Mouse (Mus musculus) ES-E14 (cell line): ENCODE data around the gene Lama4. TPM values are rescaled to one million over a fixed set of nuclear protein-coding genes. Genes with fewer than 3 reads are reported as not detected.

Experiments
- DNase-seq: peaks from one replicate; pipeline ENCODE4 v3.0.0-alpha.2; 2013; ENCODE audit warnings: low read depth, low spot score
- H3K27ac ChIP-seq: 2 replicates; pipeline ENCODE4 v1.5.1; 2012; ENCODE audit warnings: low read depth, mild to moderate bottlenecking, low read length, moderate library complexity, mixed read lengths; ENCODE audit not compliant: poor library complexity, insufficient read depth, severe bottlenecking
- H3K36me3 ChIP-seq: 2 replicates; pipeline ENCODE4 v1.6.1; 2012; ENCODE audit warnings: mild to moderate bottlenecking, low read length, moderate library complexity, mixed read lengths; ENCODE audit not compliant: control insufficient read depth, poor library complexity, insufficient read depth, severe bottlenecking
- H3K4me1 ChIP-seq, 2 experiments: fragments of 150-350 bp in 1 of 2; sonication (generic) in 1 of 2; 2 replicates each; pipeline ENCODE4 v1.6.1; 2012; ENCODE audit warnings: low read length in 2 of 2, mild to moderate bottlenecking in 1 of 2, mixed read lengths in 1 of 2; ENCODE audit not compliant: control insufficient read depth in 2 of 2, insufficient read depth in 2 of 2, poor library complexity in 1 of 2
- H3K4me3 ChIP-seq, 2 experiments: fragments of 150-350 bp in 1 of 2; sonication (generic) in 1 of 2; 2 replicates each; pipeline ENCODE4 v1.5.1; 2012; ENCODE audit warnings: low read length in 2 of 2, low read depth in 1 of 2, mild to moderate bottlenecking in 1 of 2, mixed read lengths in 1 of 2; ENCODE audit not compliant: insufficient read depth in 1 of 2, poor library complexity in 1 of 2, severe bottlenecking in 1 of 2
- H3K9ac ChIP-seq: 2 replicates; pipeline ENCODE4 v1.6.1; 2012; ENCODE audit warnings: low read depth, mild to moderate bottlenecking, low read length, mixed read lengths; ENCODE audit not compliant: poor library complexity, insufficient read depth, severe bottlenecking
- H3K9me3 ChIP-seq: fragments of 150-350 bp; sonication (generic); 2 replicates; pipeline ENCODE4 v1.6.1; 2012; ENCODE audit warnings: low read depth, mild to moderate bottlenecking, low read length; ENCODE audit not compliant: control insufficient read depth, insufficient read depth
- CHD2 ChIP-seq: IDR thresholded peaks from 2 replicates; pipeline ENCODE4 v1.6.1; 2014; ENCODE audit warnings: mild to moderate bottlenecking, low read depth, low read length, inconsistent platforms
- HCFC1 ChIP-seq: IDR thresholded peaks from 2 replicates; pipeline ENCODE4 v1.6.1; 2012; ENCODE audit warnings: low read length, inconsistent platforms, borderline replicate concordance; ENCODE audit not compliant: insufficient read depth
- MAFK ChIP-seq: IDR thresholded peaks from 2 replicates; pipeline ENCODE4 v1.6.1; 2014; ENCODE audit warnings: mild to moderate bottlenecking, low read depth, low read length, inconsistent platforms; ENCODE audit not compliant: insufficient read depth
- ZC3H11A ChIP-seq: IDR thresholded peaks from 2 replicates; pipeline ENCODE4 v1.6.1; 2012; ENCODE audit warnings: low read depth, mild to moderate bottlenecking, inconsistent platforms, low read length, borderline replicate concordance
- ZNF384 ChIP-seq: IDR thresholded peaks from 2 replicates; pipeline ENCODE4 v1.6.1; 2012; ENCODE audit warnings: low read depth, low read length, inconsistent platforms
- in situ Hi-C, 2 experiments: fragments of 600-800 bp; cut with MboI; formaldehyde crosslinking; loops; one replicate each; pipeline ENCODE4 v1.15.1; 2025; ENCODE audit warnings: low sequenced_read_pairs in 2 of 2, inconsistent platforms in 1 of 2; ENCODE audit not compliant: unreplicated experiment in 2 of 2
- total RNA-seq: library from RNA; depleted of rRNA; stranded (reverse); fragments of 300-350 nt; gene quantifications from 2 replicates; pipeline ENCODE4 v1.2.3, GENCODE M21; 2012

Gene Lama4
- total RNA-seq, 1 experiment = 3.6 TPM

GRCm38 (mm10) chr10:38993632-38994424, 28.5 kb downstream of the Lama4 start:
- Histone ChIP-seq H3K4me1 (no peaks in the 10 kb centered on the region), H3K9ac (no peak overlapping the region), H3K36me3 (no peaks in the 10 kb centered on the region), H3K4me3 (no peak overlapping the region), H3K9me3 (no peaks in the 10 kb centered on the region), H3K27ac (no peak overlapping the region)
- no peak for TF ChIP-seq ZNF384
- no peak for TF ChIP-seq HCFC1
- TF ChIP-seq CHD2 = no peak
- TF ChIP-seq MAFK = no peak
- in situ Hi-C loops = no loop called here
- no peak for DNase-seq

GRCm38 (mm10) chr10:38994719-38995450, 29.6 kb downstream of the Lama4 start:
- Histone ChIP-seq H3K4me3 (no peak overlapping the region), H3K4me1 (no peaks in the 10 kb centered on the region), H3K9ac (no peak overlapping the region), H3K9me3 (no peaks in the 10 kb centered on the region), H3K36me3 (no peaks in the 10 kb centered on the region), H3K27ac (no peak overlapping the region)
- no peak for DNase-seq
- in situ Hi-C loops = no loop called here
- TF ChIP-seq ZNF384 (no peak), CHD2 (no peak), HCFC1 (no peak)

- Histone ChIP-seq H3K9ac (no peak overlapping the region), H3K36me3 (no peaks in the 10 kb centered on the region), H3K27ac (no peak overlapping the region), H3K9me3 (no peaks in the 10 kb centered on the region), H3K4me1 (no peaks in the 10 kb centered on the region), H3K4me3 (no peak overlapping the region)
- no peak for TF ChIP-seq ZNF384
- no peak for TF ChIP-seq CHD2
- no peak for TF ChIP-seq ZC3H11A
- TF ChIP-seq MAFK = no peak
- no peak for TF ChIP-seq HCFC1
- in situ Hi-C loops = no loop called here
- DNase-seq = no peak
Measured at GRCm38 (mm10) chr10:38995896-38996295, 30.6 kb downstream of the Lama4 start.

GRCm38 (mm10) chr10:39000951-39001350, 35.6 kb downstream of the Lama4 start:
- in situ Hi-C loops = no loop called here
- Histone ChIP-seq H3K4me3 (no peak overlapping the region), H3K9me3 (no peaks in the 10 kb centered on the region), H3K4me1 (no peaks in the 10 kb centered on the region), H3K36me3 (no peaks in the 10 kb centered on the region), H3K27ac (no peak overlapping the region), H3K9ac (no peak overlapping the region)
- no peak for TF ChIP-seq ZC3H11A
- TF ChIP-seq MAFK = no peak
- TF ChIP-seq ZNF384 = no peak
- no peak for TF ChIP-seq HCFC1
- no peak for TF ChIP-seq CHD2
- DNase-seq = no peak
